Mouse (Mus musculus): ENCODE measurements around the gene Ankrd54. TPM values are rescaled to one million over a fixed set of nuclear protein-coding genes. Genes with fewer than 3 reads are reported as not detected.
A peak's percentile ranks its signal among the peaks of the same experiment; 100 is the strongest.

Gene Ankrd54
- total and polyA plus RNA-seq, 2 experiments from 2014 or later = 43.3 to 45.8 TPM

- Histone ChIP-seq H3K27ac (ENCODE audit: low read depth, low read length) (peak overlapping the region; percentile 45; the same call in 1 of the 2 replicates), H3K27me3 (ENCODE audit: insufficient read depth, low read length) (no peaks in the 10 kb centered on the region), H3K9me3 (ENCODE audit: low read length) (no peaks in the 10 kb centered on the region), H3K9ac (peak overlapping the region; percentile 94), H3K4me1 (ENCODE audit: insufficient read depth) (peaks cover 28% of the 10 kb centered on the region), H3K36me3 (ENCODE audit: insufficient read depth) (0 out of 2 replicates have a peak, but pooled peaks cover 4% of the 10 kb centered on the region), H3K4me2 (ENCODE audit: low read depth) (peak overlapping the region; percentile 98), H3K4me3 (ENCODE audit: low read depth, low read length) (peak overlapping the region; percentile 63)
- 2% methylated on average over 52 of the region's 52 CpGs for WGBS
- DNase-seq (peak; percentile 90), ATAC-seq (peak; percentile 79)
- no peak for TF ChIP-seq CTCF (IDR thresholded peaks at IDR 0.05; ENCODE audit: low read depth)
Measured at GRCm38 (mm10) chr15:79030551-79031435, 31.9 kb downstream of the Ankrd54 start.

- H3K4me3 ChIP-seq (ENCODE audit: low read depth, low read length) = peak overlapping the region; percentile 63
- DNase-seq (no peak), ATAC-seq (no peak)
- no peak for TF ChIP-seq CTCF (IDR thresholded peaks at IDR 0.05; ENCODE audit: low read depth)
- H3K4me1 ChIP-seq (ENCODE audit: insufficient read depth) = peaks cover 32% of the 10 kb centered on the region
- H3K27me3 ChIP-seq (ENCODE audit: insufficient read depth, low read length) = no peaks in the 10 kb centered on the region
- no peak overlapping the region for H3K27ac ChIP-seq (ENCODE audit: low read depth, low read length)
- H3K36me3 ChIP-seq (ENCODE audit: insufficient read depth) = no peaks in the 10 kb centered on the region
- peak overlapping the region; percentile 94 for H3K9ac ChIP-seq
- no peaks in the 10 kb centered on the region for H3K9me3 ChIP-seq (ENCODE audit: low read length)
- WGBS = 5% methylated on average over 11 of the region's 11 CpGs
- peak overlapping the region; percentile 98 for H3K4me2 ChIP-seq (ENCODE audit: low read depth)
Measured at GRCm38 (mm10) chr15:79029519-79030241, 33.0 kb downstream of the Ankrd54 start.

- Histone ChIP-seq H3K9ac (peak overlapping the region; percentile 94), H3K4me3 (ENCODE audit: low read depth, low read length) (peak overlapping the region; percentile 63), H3K4me1 (ENCODE audit: insufficient read depth) (peaks cover 32% of the 10 kb centered on the region), H3K9me3 (ENCODE audit: low read length) (no peaks in the 10 kb centered on the region), H3K4me2 (ENCODE audit: low read depth) (peak overlapping the region; percentile 98), H3K36me3 (ENCODE audit: insufficient read depth) (no peaks in the 10 kb centered on the region), H3K27me3 (ENCODE audit: insufficient read depth, low read length) (no peaks in the 10 kb centered on the region), H3K27ac (ENCODE audit: low read depth, low read length) (peak overlapping the region; percentile 90)
- WGBS = 27% methylated on average over 16 of the region's 16 CpGs
- ATAC-seq (no peak), DNase-seq (no peak)
- no peak for TF ChIP-seq CTCF (IDR thresholded peaks at IDR 0.05; ENCODE audit: low read depth)
Measured at GRCm38 (mm10) chr15:79028823-79029484, 33.7 kb downstream of the Ankrd54 start.

- DNase-seq (peak; percentile 93), ATAC-seq (peak; percentile 92)
- TF ChIP-seq CTCF (IDR thresholded peaks at IDR 0.05; ENCODE audit: low read depth) = 0 out of 2 replicates have a peak, but pooled peaks have one; percentile 5
- WGBS = under 1% methylated on average over 50 of the region's 58 CpGs
- no peaks in the 10 kb centered on the region for H3K9me3 ChIP-seq (ENCODE audit: low read length)
- H3K9ac ChIP-seq = peak within 1 kb of the TSS; percentile 94
- peak within 1 kb of the TSS; percentile 63 for H3K4me3 ChIP-seq (ENCODE audit: low read depth, low read length)
- H3K4me1 ChIP-seq (ENCODE audit: insufficient read depth) = peaks cover 32% of the 10 kb centered on the region
- no peaks in the 10 kb centered on the region for H3K27me3 ChIP-seq (ENCODE audit: insufficient read depth, low read length)
- H3K27ac ChIP-seq (ENCODE audit: low read depth, low read length) = peak within 1 kb of the TSS; percentile 90
- peak within 1 kb of the TSS; percentile 98 for H3K4me2 ChIP-seq (ENCODE audit: low read depth)
- H3K36me3 ChIP-seq (ENCODE audit: insufficient read depth) = no peaks in the 10 kb centered on the region
Measured at GRCm38 (mm10) chr15:79028237-79028738, 34.4 kb downstream of the Ankrd54 start, which contains the start of gene H1f0. Gene H1f0, plus strand, starts transcription at chr15:79028450.

- Histone ChIP-seq H3K4me3 (ENCODE audit: low read depth, low read length) (peak overlapping the region; percentile 63), H3K4me2 (ENCODE audit: low read depth) (peak overlapping the region; percentile 98), H3K27ac (ENCODE audit: low read depth, low read length) (peak overlapping the region; percentile 90), H3K27me3 (ENCODE audit: insufficient read depth, low read length) (no peaks in the 10 kb centered on the region), H3K4me1 (ENCODE audit: insufficient read depth) (peaks cover 32% of the 10 kb centered on the region), H3K36me3 (ENCODE audit: insufficient read depth) (no peaks in the 10 kb centered on the region), H3K9ac (peak overlapping the region; percentile 94), H3K9me3 (ENCODE audit: low read length) (no peaks in the 10 kb centered on the region)
- DNase-seq = no peak
- no peak for TF ChIP-seq CTCF (IDR thresholded peaks at IDR 0.05; ENCODE audit: low read depth)
- 9% methylated on average over 40 of the region's 46 CpGs for WGBS
- ATAC-seq = no peak
Measured at GRCm38 (mm10) chr15:79027291-79028205, 35.1 kb downstream of the Ankrd54 start.

All from forebrain, postnatal 0 days (tissue).